Mouse (Mus musculus) thymus, adult 2 months (tissue): ENCODE results near the gene Gm11492.

ENCODE experiments used
- CTCF ChIP-seq: fragments of 200-500 bp; IDR thresholded peaks from 2 replicates; pipeline ENCODE4 v1.5.1; 2012; ENCODE audit warnings: mild to moderate bottlenecking, control low read depth, low read length, moderate library complexity, borderline replicate concordance; ENCODE audit not compliant: control insufficient read depth, poor library complexity, insufficient read depth; ENCODE audit errors: extremely low read depth
- POLR2A ChIP-seq: fragments of 200-500 bp; IDR thresholded peaks from 2 replicates; pipeline ENCODE4 v1.6.1; 2012; ENCODE audit warnings: mild to moderate bottlenecking, low read length, control low read depth, moderate library complexity; ENCODE audit not compliant: control insufficient read depth, poor library complexity, insufficient read depth; ENCODE audit errors: extremely low read depth

DNA sequence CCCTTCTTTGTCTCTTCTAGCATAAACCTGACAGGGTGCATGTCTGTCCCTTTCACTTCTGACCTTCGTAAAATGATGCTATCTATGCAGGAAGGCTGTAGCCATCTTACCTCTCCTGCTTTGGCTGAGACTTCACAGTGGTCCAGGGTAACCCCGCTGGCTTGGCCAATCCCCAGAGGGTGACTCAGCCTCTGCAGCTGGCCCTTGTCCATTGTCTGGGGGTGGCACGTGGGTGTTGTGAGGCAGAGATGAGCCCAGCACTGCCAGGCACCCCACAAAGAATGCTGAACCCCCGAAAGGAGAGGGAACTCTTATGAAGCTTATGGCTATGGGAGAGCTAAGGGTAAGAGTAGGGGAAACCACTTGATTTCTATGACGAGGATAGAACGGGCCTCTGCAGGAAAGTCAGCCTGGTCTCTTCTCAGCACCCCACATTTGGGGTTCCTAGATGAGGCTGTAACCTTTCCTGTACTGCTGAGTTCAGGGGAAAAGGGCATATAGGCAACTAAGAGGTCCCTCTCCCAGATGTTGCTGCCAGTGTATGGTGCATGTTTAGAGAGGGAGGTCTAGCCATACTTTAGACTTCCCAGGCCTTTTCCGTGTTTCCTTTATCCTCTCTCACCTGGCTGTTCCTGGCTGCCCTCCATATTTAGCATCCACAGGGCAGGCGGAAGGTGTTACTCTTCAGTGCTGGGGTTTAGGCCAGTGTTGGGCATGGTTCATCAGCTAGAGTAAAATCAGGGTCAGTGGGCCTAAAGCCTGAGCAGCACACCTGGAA is 15.7 kb downstream of the Gm11492 start:
- TF ChIP-seq POLR2A: no peak
- no peak for TF ChIP-seq CTCF
